Mouse (Mus musculus) liver, embryonic 14.5 days (tissue): ENCODE measurements around the gene Wdr34. TPM values are rescaled to one million over a fixed set of nuclear protein-coding genes. Genes with fewer than 3 reads are reported as not detected.
A peak's percentile ranks its signal among the peaks of the same experiment; 100 is the strongest.

Experiments used
- ATAC-seq: fragments of 200-750 bp; cut with Nextera tagmentation; 2 replicates; pipeline ENCODE4 v1.8.0; 2017; ENCODE audit warnings: moderate number of reproducible peaks, mild to moderate bottlenecking, moderate library complexity; ENCODE audit not compliant: insufficient read depth
- DNase-seq, 3 experiments: peaks; one replicate each; pipeline ENCODE4 v3.0.0-alpha.2; 2012 to 2013; ENCODE audit warnings: low read depth in 3 of 3, low spot score in 3 of 3
- H3K27ac ChIP-seq: fragments of 300-500 bp; sonication (generic); 2 replicates; pipeline ENCODE4 v1.5.1; 2014; ENCODE audit warnings: moderate library complexity, mild to moderate bottlenecking, control low read depth, inconsistent platforms
- H3K27me3 ChIP-seq: fragments of 300-500 bp; sonication (generic); 2 replicates; pipeline ENCODE4 v1.6.1; 2014; ENCODE audit warnings: mild to moderate bottlenecking, low read length, moderate library complexity; ENCODE audit not compliant: control insufficient read depth, insufficient read depth
- H3K36me3 ChIP-seq: fragments of 300-500 bp; sonication (generic); replicated peaks from 2 replicates; pipeline ENCODE4 v1.6.1; 2014; ENCODE audit warnings: low read depth; ENCODE audit not compliant: control insufficient read depth, insufficient read depth
- H3K4me1 ChIP-seq, 2 experiments: fragments of 200-500 bp in 1 of 2; fragments of 300-500 bp in 1 of 2; sonication (generic) in 1 of 2; replicated peaks; 2 replicates each; pipeline ENCODE4 v1.6.1; 2012 to 2014; ENCODE audit warnings: antibody characterized with exemption in 1 of 2, inconsistent platforms in 1 of 2, low read length in 1 of 2; ENCODE audit not compliant: control insufficient read depth in 2 of 2, insufficient read depth in 2 of 2
- H3K4me2 ChIP-seq: fragments of 300-500 bp; sonication (generic); 2 replicates; pipeline ENCODE4 v1.6.1; 2014; ENCODE audit warnings: low read depth, mild to moderate bottlenecking, control low read depth, moderate library complexity
- H3K4me3 ChIP-seq, 2 experiments: fragments of 200-500 bp in 1 of 2; fragments of 300-500 bp in 1 of 2; sonication (generic) in 1 of 2; 2 replicates each; pipeline ENCODE4 v1.5.1; 2012 to 2014; ENCODE audit warnings: low read depth in 2 of 2, low read length in 2 of 2, mild to moderate bottlenecking in 2 of 2, control low read depth in 1 of 2, inconsistent platforms in 1 of 2, moderate library complexity in 1 of 2; ENCODE audit not compliant: insufficient read depth in 1 of 2
- H3K9ac ChIP-seq: fragments of 300-500 bp; sonication (generic); replicated peaks from 2 replicates; pipeline ENCODE4 v1.6.1; 2014; ENCODE audit warnings: mild to moderate bottlenecking, control low read depth, moderate library complexity
- H3K9me3 ChIP-seq: fragments of 300-500 bp; sonication (generic); 2 replicates; pipeline ENCODE4 v1.6.1; 2016; ENCODE audit warnings: low read length, mixed read lengths; ENCODE audit not compliant: control insufficient read depth
- CTCF ChIP-seq: IDR thresholded peaks from 2 replicates; pipeline ENCODE4 v1.5.1; 2016; ENCODE audit warnings: antibody characterized with exemption, low read depth, control low read depth
- EP300 ChIP-seq: IDR thresholded peaks from 2 replicates; pipeline ENCODE4 v1.6.1; 2016; ENCODE audit warnings: antibody characterized with exemption, low read depth
- WGBS: fragments of 180-500 bp; shearing (Covaris S2); extraction: QIAGEN DNeasy Blood & Tissue Kit; methylation state at CpG from one replicate; pipeline ENCODE4 v1.1.7; 2014; ENCODE audit not compliant: insufficient replicate concordance; 5-methylcytosine and 5-hydroxymethylcytosine counted together
- polyA plus RNA-seq, 2 experiments: library from polyadenylated mRNA; depleted of rRNA in 1 of 2; stranded (reverse) in 1 of 2; unstranded in 1 of 2; fragments of >200 nt; fragmentation: Nextera tagmentation in 1 of 2; extraction: Ambion mirVana in 1 of 2; gene quantifications; 2 replicates each; pipeline versions ENCODE4 v1.2.1 to v1.2.3; 2012 to 2014

Wdr34 gene
- polyA plus RNA-seq, 2 experiments = 5.6 to 6.8 TPM

- Histone ChIP-seq H3K4me1 (peaks cover 24 to 27% of the 10 kb centered on the region in 2 experiments), H3K4me3 (peak overlapping the region; percentile 79 to 85), H3K9me3 (no peaks in the 10 kb centered on the region), H3K4me2 (peak overlapping the region; percentile 98), H3K9ac (peak overlapping the region; percentile 87), H3K36me3 (peaks cover 3% of the 10 kb centered on the region), H3K27me3 (no peaks in the 10 kb centered on the region), H3K27ac (peak overlapping the region; percentile 65)
- DNase-seq (no peak), ATAC-seq (no peak)
- WGBS = 2% methylated on average over 8 of the region's 8 CpGs
- TF ChIP-seq EP300 (no peak), CTCF (no peak)
These were observed 14.6 kb upstream of the Wdr34 start for GRCm38 (mm10) chr2:30063235-30063634.

GRCm38 (mm10) chr2:30062249-30063093 lies 13.8 kb upstream of the Wdr34 start:
- Histone ChIP-seq H3K9ac (peak overlapping the region; percentile 87), H3K27ac (peak overlapping the region; percentile 65), H3K4me3 (peak overlapping the region; percentile 79 to 85), H3K36me3 (no peaks in the 10 kb centered on the region), H3K27me3 (no peaks in the 10 kb centered on the region), H3K9me3 (no peaks in the 10 kb centered on the region), H3K4me2 (peak overlapping the region; percentile 98), H3K4me1 (peaks cover 23 to 24% of the 10 kb centered on the region in 2 experiments)
- WGBS = under 1% methylated on average over 40 of the region's 40 CpGs
- DNase-seq = peak in 2 of 3 experiments; percentile 53 to 66
- TF ChIP-seq EP300 (no peak), CTCF (no peak)
- ATAC-seq = peak; percentile 17; the same call in 1 of the 2 replicates

DNA sequence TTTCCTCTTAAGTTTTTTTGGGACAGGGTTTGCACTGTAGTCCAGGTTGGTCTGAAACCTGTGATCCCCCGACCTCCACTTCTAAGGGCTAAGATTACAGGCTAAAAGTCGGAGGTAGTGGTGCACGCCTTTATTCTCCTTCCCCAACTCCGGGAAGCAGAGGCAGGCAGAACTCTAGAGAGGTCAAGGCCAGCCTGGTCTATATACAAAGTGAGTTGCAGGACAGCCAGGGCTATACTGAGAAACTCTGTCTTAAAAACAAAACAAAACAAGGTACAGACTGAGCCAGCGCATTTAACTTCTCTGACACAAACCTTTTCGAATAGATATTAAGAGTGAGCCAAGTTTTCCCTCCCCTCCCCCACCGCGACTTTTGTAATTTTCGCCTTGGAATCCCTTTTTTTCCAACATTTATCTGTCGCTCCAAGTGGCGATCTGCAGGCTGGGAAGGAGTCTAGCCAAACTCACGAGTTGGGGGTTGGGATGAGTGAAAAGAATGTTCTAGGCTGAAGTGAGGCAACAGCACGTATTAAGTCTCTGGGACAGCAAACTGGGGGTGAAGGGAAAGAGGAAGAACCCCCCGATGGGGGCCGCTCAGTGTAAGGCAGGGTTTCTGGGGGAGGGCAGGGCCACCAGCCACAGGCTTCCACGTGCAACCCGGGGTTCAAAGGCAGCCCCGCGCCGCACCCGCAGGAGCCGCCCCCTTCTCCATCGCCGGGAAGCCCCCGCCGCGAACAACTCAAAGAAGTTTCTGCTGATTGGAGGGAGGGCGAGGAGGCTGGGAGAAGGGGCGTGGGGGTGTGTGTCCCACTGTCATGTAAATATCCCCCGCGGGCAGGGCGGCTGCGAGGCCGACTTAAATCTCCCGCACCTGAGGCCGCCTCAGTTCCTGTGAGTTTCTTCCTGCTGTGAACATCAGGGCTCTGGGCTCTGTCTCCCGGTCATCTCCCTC lies 12.8 kb upstream of the Wdr34 start:
- H3K4me1 ChIP-seq = peaks cover 24 to 28% of the 10 kb centered on the region in 2 experiments
- H3K9me3 ChIP-seq = no peaks in the 10 kb centered on the region
- peak overlapping the region; percentile 65; the same call in 1 of the 2 replicates for H3K27ac ChIP-seq
- H3K36me3 ChIP-seq = no peaks in the 10 kb centered on the region
- peak overlapping the region; percentile 87 for H3K9ac ChIP-seq
- no peak for TF ChIP-seq CTCF
- TF ChIP-seq EP300 = no peak
- no peak for ATAC-seq
- H3K4me2 ChIP-seq = peak overlapping the region; percentile 98
- no peak for DNase-seq
- H3K27me3 ChIP-seq = no peaks in the 10 kb centered on the region
- H3K4me3 ChIP-seq = peak overlapping the region; percentile 79 to 85
- 6% methylated on average over 37 of the region's 37 CpGs for whole genome bisulfite sequencing

GRCm38 (mm10) chr2:30058418-30058817 lies 9.7 kb upstream of the Wdr34 start:
- 69% methylated on average over 5 of the region's 5 CpGs for WGBS

More at GRCm38 (mm10) chr2:30058418-30058817, 9.7 kb upstream of the Wdr34 start:
- Histone ChIP-seq H3K4me1 (peaks cover 4 to 15% of the 10 kb centered on the region in 2 experiments), H3K36me3 (no peaks in the 10 kb centered on the region), H3K9ac (no peak overlapping the region), H3K9me3 (no peaks in the 10 kb centered on the region), H3K27me3 (no peaks in the 10 kb centered on the region; the same call in 1 of the 2 replicates), H3K4me2 (no peak overlapping the region), H3K27ac (no peak overlapping the region), H3K4me3 (no peak overlapping the region)
- DNase-seq = no peak
- no peak for ATAC-seq
- TF ChIP-seq CTCF = no peak
- no peak for TF ChIP-seq EP300
